Mouse (Mus musculus) forebrain, embryonic 14.5 days (tissue): ENCODE results near the gene Olfr9. TPM values are rescaled to one million over a fixed set of nuclear protein-coding genes. Genes with fewer than 3 reads are reported as not detected.
"Not testable (repeated sequence)": the region's sequence is repeated elsewhere in the genome, so short reads cannot be mapped to it uniquely, and the experiment has no call there.

Source experiments
- ATAC-seq: fragments of 200-750 bp; cut with Nextera tagmentation; 2 replicates; pipeline ENCODE4 v1.8.0; 2017; ENCODE audit warnings: mild to moderate bottlenecking, moderate library complexity
- DNase-seq: peaks from one replicate; pipeline ENCODE4 v3.0.0-alpha.2; 2015; ENCODE audit warnings: low spot score
- H3K27ac ChIP-seq: fragments of 300-500 bp; sonication (generic); 2 replicates; pipeline ENCODE4 v1.5.1; 2014; ENCODE audit warnings: low read depth, mild to moderate bottlenecking, control low read depth, low read length, moderate library complexity
- H3K27me3 ChIP-seq: fragments of 300-500 bp; sonication (generic); replicated peaks from 2 replicates; pipeline ENCODE4 v1.6.1; 2014; ENCODE audit warnings: low read length, control low read depth, mixed read lengths; ENCODE audit not compliant: control insufficient read depth, insufficient read depth
- H3K36me3 ChIP-seq: fragments of 300-500 bp; sonication (generic); 2 replicates; pipeline ENCODE4 v1.6.1; 2014; ENCODE audit warnings: low read length, control low read depth; ENCODE audit not compliant: control insufficient read depth, insufficient read depth
- H3K4me1 ChIP-seq: fragments of 300-500 bp; sonication (generic); 2 replicates; pipeline ENCODE4 v1.6.1; 2014; ENCODE audit warnings: antibody characterized with exemption, low read length, control low read depth; ENCODE audit not compliant: control insufficient read depth, insufficient read depth
- H3K4me2 ChIP-seq: fragments of 300-500 bp; sonication (generic); 2 replicates; pipeline ENCODE4 v1.6.1; 2014; ENCODE audit warnings: mild to moderate bottlenecking, control low read depth, low read length
- H3K4me3 ChIP-seq: fragments of 300-500 bp; sonication (generic); 2 replicates; pipeline ENCODE4 v1.5.1; 2014; ENCODE audit warnings: low read depth, low read length, control low read depth
- H3K9ac ChIP-seq: fragments of 300-500 bp; sonication (generic); 2 replicates; pipeline ENCODE4 v1.6.1; 2014; ENCODE audit warnings: mild to moderate bottlenecking, low read length, control low read depth, moderate library complexity
- H3K9me3 ChIP-seq: fragments of 300-500 bp; sonication (generic); replicated peaks from 2 replicates; pipeline ENCODE4 v1.6.1; 2016; ENCODE audit warnings: low read length, control low read depth, mixed read lengths; ENCODE audit not compliant: control insufficient read depth
- WGBS: fragments of 180-500 bp; shearing (Covaris S2); extraction: QIAGEN DNeasy Blood & Tissue Kit; methylation state at CpG from one replicate; pipeline ENCODE4 v1.1.7; 2014; 5-methylcytosine and 5-hydroxymethylcytosine counted together
- polyA plus RNA-seq: library from polyadenylated mRNA; unstranded; fragments of >200 nt; fragmentation: Nextera tagmentation; extraction: Ambion mirVana; gene quantifications from 2 replicates; pipeline ENCODE4 v1.2.1, GENCODE M21; 2014

Olfr9 gene
- polyA plus RNA-seq, 1 experiment from 2014 or later, result not detected

DNA sequence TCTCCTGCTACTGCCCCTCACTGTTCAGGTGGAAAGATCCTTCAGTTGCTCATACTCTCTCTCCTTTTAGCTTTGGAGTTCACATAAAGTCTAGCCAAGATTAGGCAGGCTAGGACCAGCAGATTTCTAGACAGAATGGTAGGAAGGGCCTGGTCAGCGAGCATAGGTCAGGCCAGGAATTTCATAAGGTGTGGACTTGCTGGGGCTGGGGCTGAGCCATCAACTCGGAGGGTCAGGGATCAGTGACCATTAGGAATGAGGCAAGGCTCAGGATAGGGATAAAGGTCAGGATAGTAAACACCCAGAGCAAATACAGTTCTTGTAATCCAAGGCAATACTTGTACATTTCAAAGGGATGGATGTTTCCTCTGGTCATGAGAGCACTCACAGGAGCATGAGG is 24.3 kb upstream of the Olfr9 start:
- no peak for DNase-seq
- H3K9ac ChIP-seq, result no peak overlapping the region
- WGBS, result 76% methylated on average over 2 of the region's 2 CpGs
- H3K27ac ChIP-seq, result no peak overlapping the region
- no peak overlapping the region for H3K4me3 ChIP-seq
- H3K9me3 ChIP-seq, result no peaks in the 10 kb centered on the region
- no peaks in the 10 kb centered on the region for H3K36me3 ChIP-seq
- no peaks in the 10 kb centered on the region for H3K4me1 ChIP-seq
- no peak for ATAC-seq
- no peaks in the 10 kb centered on the region for H3K27me3 ChIP-seq
- H3K4me2 ChIP-seq, result no peak overlapping the region

- Histone ChIP-seq H3K9ac (no peak overlapping the region), H3K9me3 (no peaks in the 10 kb centered on the region), H3K36me3 (no peaks in the 10 kb centered on the region), H3K4me2 (no peak overlapping the region), H3K4me1 (no peaks in the 10 kb centered on the region), H3K27ac (no peak overlapping the region), H3K27me3 (no peaks in the 10 kb centered on the region), H3K4me3 (no peak overlapping the region)
- DNase-seq, result no peak
- ATAC-seq, result no peak
- 88% methylated on average over 6 of the region's 6 CpGs for WGBS
These were observed 23.4 kb upstream of the Olfr9 start for GRCm38 (mm10) chr10:128965871-128966270.

DNA sequence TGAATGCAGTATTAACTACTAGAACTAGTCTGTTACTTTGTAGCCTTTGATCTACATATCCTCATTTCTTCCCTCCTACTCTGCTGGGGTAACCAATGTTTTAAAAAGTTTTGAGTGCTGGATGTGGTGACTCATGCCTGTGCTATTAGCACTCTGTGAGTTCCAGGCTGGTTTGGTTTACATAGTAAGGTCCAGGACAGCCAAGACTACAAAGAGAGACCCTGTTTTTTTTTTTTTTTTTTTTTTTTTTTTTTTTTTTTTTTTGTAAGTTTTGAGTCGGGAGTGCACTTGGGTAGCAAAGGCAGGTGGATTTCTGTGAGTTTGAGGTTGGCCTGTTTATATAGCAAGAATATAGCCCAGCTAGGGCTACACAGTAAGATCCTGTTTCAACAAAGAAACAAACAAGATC is 20.9 kb upstream of the Olfr9 start:
- Histone ChIP-seq H3K4me3 (no peak overlapping the region), H3K9ac (no peak overlapping the region), H3K27ac (no peak overlapping the region), H3K4me1 (no peaks in the 10 kb centered on the region), H3K9me3 (no peaks in the 10 kb centered on the region), H3K27me3 (no peaks in the 10 kb centered on the region), H3K4me2 (no peak overlapping the region), H3K36me3 (no peaks in the 10 kb centered on the region)
- ATAC-seq (no peak), DNase-seq (no peak)
- 55% methylated on average over 1 of the region's 1 CpGs for whole genome bisulfite sequencing

DNA sequence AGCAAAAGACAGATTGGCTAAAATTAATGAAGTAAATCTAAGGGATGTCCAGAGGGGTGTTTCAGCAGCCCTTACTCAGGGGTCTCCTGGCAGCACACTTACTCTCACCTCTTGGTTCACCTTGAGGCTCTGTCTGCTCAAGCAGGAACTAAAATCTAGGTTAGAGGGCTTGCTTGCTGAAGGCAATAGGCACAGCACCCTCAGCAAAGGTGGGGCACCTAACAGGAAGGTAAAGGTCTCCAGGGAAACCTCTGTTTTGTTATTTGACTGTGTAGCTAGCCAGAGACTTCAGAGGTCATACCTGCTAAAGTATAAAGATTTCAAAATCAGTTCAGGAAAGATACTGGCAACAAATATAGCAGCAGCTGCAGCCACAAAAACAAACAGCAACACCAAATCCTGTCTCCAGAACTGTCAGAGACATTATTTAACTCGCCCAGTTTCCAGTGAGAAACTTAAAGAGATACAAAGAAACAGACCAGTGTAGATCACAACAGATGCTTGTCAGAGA is 18.4 kb upstream of the Olfr9 start:
- no peaks in the 10 kb centered on the region for H3K4me1 ChIP-seq
- H3K9me3 ChIP-seq, result no peaks in the 10 kb centered on the region
- H3K9ac ChIP-seq, result no peak overlapping the region
- no peaks in the 10 kb centered on the region for H3K36me3 ChIP-seq
- H3K27ac ChIP-seq, result no peak overlapping the region
- 51% methylated on average over 1 of the region's 1 CpGs for WGBS
- ATAC-seq (no peak), DNase-seq (no peak)
- no peaks in the 10 kb centered on the region for H3K27me3 ChIP-seq
- H3K4me3 ChIP-seq, result no peak overlapping the region
- no peak overlapping the region for H3K4me2 ChIP-seq

- Histone ChIP-seq H3K4me2 (no peak overlapping the region), H3K9me3 (no peaks in the 10 kb centered on the region), H3K4me3 (no peak overlapping the region), H3K36me3 (no peaks in the 10 kb centered on the region), H3K27ac (no peak overlapping the region), H3K27me3 (no peaks in the 10 kb centered on the region), H3K4me1 (no peaks in the 10 kb centered on the region), H3K9ac (no peak overlapping the region)
- no peak for ATAC-seq
- no peak for DNase-seq
- 86% methylated on average over 4 of the region's 4 CpGs for WGBS
These were observed 16.4 kb upstream of the Olfr9 start for GRCm38 (mm10) chr10:128972841-128973240.

DNA sequence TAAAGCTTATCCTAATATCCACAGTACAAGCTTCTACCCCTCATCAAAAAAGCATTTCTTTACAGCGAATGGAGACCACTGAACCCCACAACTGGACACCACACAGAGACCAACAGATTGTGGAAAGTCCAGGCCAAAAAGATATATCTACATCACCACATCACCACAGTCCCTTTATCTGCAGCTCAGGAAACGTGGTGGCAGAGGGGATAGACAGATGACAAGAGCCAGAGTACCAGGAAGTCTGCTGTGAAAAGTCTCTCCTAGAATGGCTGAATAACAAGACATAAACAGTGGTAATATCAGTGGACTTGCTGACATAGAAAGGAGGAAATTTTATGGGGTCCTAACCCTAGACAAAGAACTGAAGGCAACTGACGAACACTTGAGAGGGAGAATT is 12.8 kb upstream of the Olfr9 start:
- H3K9me3 ChIP-seq, result no peaks in the 10 kb centered on the region
- no peak overlapping the region for H3K4me3 ChIP-seq
- no peak overlapping the region for H3K27ac ChIP-seq
- 65% methylated on average over 3 of the region's 3 CpGs for WGBS
- ATAC-seq (no peak), DNase-seq (no peak)
- no peaks in the 10 kb centered on the region for H3K36me3 ChIP-seq
- no peaks in the 10 kb centered on the region for H3K4me1 ChIP-seq
- no peaks in the 10 kb centered on the region for H3K27me3 ChIP-seq
- no peak overlapping the region for H3K4me2 ChIP-seq
- no peak overlapping the region for H3K9ac ChIP-seq

GRCm38 (mm10) chr10:128977522-128978114 is 11.6 kb upstream of the Olfr9 start:
- ATAC-seq (peak; percentile 85), DNase-seq (peak; percentile 82)
- 32% methylated on average over 9 of the region's 9 CpGs for WGBS
- H3K9ac ChIP-seq, result no peak overlapping the region
- H3K27ac ChIP-seq, result no peak overlapping the region
- no peak overlapping the region for H3K4me3 ChIP-seq
- H3K4me2 ChIP-seq, result no peak overlapping the region
- no peaks in the 10 kb centered on the region for H3K36me3 ChIP-seq
- no peaks in the 10 kb centered on the region for H3K27me3 ChIP-seq
- no peaks in the 10 kb centered on the region for H3K4me1 ChIP-seq
- H3K9me3 ChIP-seq, result no peaks in the 10 kb centered on the region

DNA sequence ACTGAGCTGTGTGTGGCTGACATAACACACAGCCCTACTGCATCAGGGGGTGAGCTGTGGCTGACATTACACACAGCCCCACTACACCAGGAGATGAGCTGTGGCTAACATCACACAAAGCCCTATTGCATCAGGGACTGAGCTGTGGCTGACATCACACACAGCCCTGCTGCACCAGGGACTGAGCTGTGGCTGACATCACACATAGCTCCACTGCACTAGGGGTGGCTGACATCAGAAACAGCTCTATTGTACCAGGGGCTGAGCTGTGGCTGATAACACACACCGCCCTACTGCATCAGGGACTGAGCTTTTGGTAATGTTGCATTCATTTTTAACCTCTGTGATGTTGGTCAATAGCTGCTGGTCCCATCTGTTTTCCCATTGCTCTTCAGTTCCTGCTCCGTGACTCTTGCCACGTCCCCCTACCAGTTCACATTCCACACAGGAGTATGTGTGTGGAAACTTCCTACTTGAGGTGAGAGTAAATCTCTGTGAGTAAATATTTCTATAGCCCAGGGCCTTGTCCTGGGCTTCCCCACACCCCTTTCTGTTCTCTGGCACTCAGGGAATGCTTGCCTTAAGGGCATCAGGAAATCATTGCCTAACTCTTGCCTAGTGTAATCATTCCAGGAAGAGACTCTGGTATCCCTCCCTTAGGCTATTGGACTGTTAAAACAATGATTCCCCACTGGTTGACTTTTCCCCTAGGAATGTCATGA is 8.4 kb upstream of the Olfr9 start:
- Histone ChIP-seq H3K27ac (no peak overlapping the region), H3K9ac (no peak overlapping the region), H3K4me3 (no peak overlapping the region), H3K36me3 (no peaks in the 10 kb centered on the region), H3K27me3 (no peaks in the 10 kb centered on the region), H3K9me3 (no peaks in the 10 kb centered on the region), H3K4me2 (no peak overlapping the region), H3K4me1 (no peaks in the 10 kb centered on the region)
- DNase-seq, result no peak
- WGBS, result 84% methylated on average over 3 of the region's 3 CpGs
- ATAC-seq, result no peak

GRCm38 (mm10) chr10:128990129-128990850 is 1.1 kb downstream of the Olfr9 start:
- H3K9me3 ChIP-seq, H3K4me3 ChIP-seq, H3K9ac ChIP-seq, H3K27me3 ChIP-seq, H3K4me2 ChIP-seq, H3K27ac ChIP-seq, ATAC-seq, H3K36me3 ChIP-seq, DNase-seq, H3K4me1 ChIP-seq: not testable (repeated sequence)
- 69% methylated on average over 7 of the region's 10 CpGs for WGBS
